Mouse (Mus musculus): Measurements from ENCODE around the gene Slc27a4. TPM values are rescaled to one million over a fixed set of nuclear protein-coding genes. Genes with fewer than 3 reads are reported as not detected.

The Slc27a4 gene
- polyA plus RNA-seq, 1 experiment from 2014 or later = 20.8 TPM

- 0 out of 2 replicates have a peak, but pooled peaks have one; percentile 15 for ATAC-seq (ENCODE audit: insufficient read depth, low FRiP score, low TSS enrichment)
- peak; percentile 87 for DNase-seq (ENCODE audit: low spot score)
- H3K4me2 ChIP-seq (ENCODE audit: low read depth) = 0 out of 2 replicates have a peak overlapping the region, but pooled peaks have one; percentile 12
- H3K4me1 ChIP-seq (ENCODE audit: control insufficient read depth, insufficient read depth, low read length) = peaks cover 31% of the 10 kb centered on the region
- no peak overlapping the region for H3K4me3 ChIP-seq (ENCODE audit: low read depth, low read length)
- no peaks in the 10 kb centered on the region for H3K27me3 ChIP-seq (ENCODE audit: control insufficient read depth, insufficient read depth, low read length)
- H3K36me3 ChIP-seq (ENCODE audit: control insufficient read depth, insufficient read depth, low read length) = no peaks in the 10 kb centered on the region
- WGBS = 9% methylated on average over 5 of the region's 5 CpGs
- H3K9ac ChIP-seq (ENCODE audit: low read length) = peak overlapping the region; percentile 36
- H3K27ac ChIP-seq (ENCODE audit: low read depth, low read length) = peak overlapping the region; percentile 95
- H3K9me3 ChIP-seq (ENCODE audit: control insufficient read depth, low read length) = no peaks in the 10 kb centered on the region
Measured at GRCm38 (mm10) chr2:29858748-29859473, 56.5 kb downstream of the Slc27a4 start.

GRCm38 (mm10) chr2:29865125-29865524 is 62.7 kb downstream of the Slc27a4 start:
- DNase-seq (ENCODE audit: low spot score) = no peak
- ATAC-seq (ENCODE audit: insufficient read depth, low FRiP score, low TSS enrichment) = no peak
- WGBS = 86% methylated on average over 4 of the region's 4 CpGs

More at GRCm38 (mm10) chr2:29865125-29865524, 62.7 kb downstream of the Slc27a4 start:
- Histone ChIP-seq H3K9ac (ENCODE audit: low read length) (no peak overlapping the region), H3K27me3 (ENCODE audit: control insufficient read depth, insufficient read depth, low read length) (no peaks in the 10 kb centered on the region), H3K4me2 (ENCODE audit: low read depth) (no peak overlapping the region), H3K4me3 (ENCODE audit: low read depth, low read length) (no peak overlapping the region), H3K9me3 (ENCODE audit: control insufficient read depth, low read length) (no peaks in the 10 kb centered on the region), H3K27ac (ENCODE audit: low read depth, low read length) (no peak overlapping the region), H3K36me3 (ENCODE audit: control insufficient read depth, insufficient read depth, low read length) (no peaks in the 10 kb centered on the region; the same call in 1 of the 2 replicates), H3K4me1 (ENCODE audit: control insufficient read depth, insufficient read depth, low read length) (peaks cover 6% of the 10 kb centered on the region)

Small RNAs within 50 kb of the gene (microRNA-seq; reads per million reads assigned to microRNA genes)
- not detected for gene Mir219a-2
- gene Mir219b = not detected

Other genes starting within 250 kb of the Slc27a4 start
- 21.3 and 23.5 TPM in 2 replicates for gene Rapgef1, start 182.9 kb upstream of the Slc27a4 start, polyA plus RNA-seq (2014; fragmentation: Nextera tagmentation; extraction: Ambion mirVana)
- gene Gm13420, start 50.9 kb upstream of the Slc27a4 start, polyA plus RNA-seq (2014; fragmentation: Nextera tagmentation; extraction: Ambion mirVana) = not detected in 2 replicates
- not detected in 2 replicates for gene Gm13547, start 43.3 kb upstream of the Slc27a4 start, polyA plus RNA-seq (2014; fragmentation: Nextera tagmentation; extraction: Ambion mirVana)
- 41.8 and 46.6 TPM in 2 replicates for gene Coq4, start 15.1 kb upstream of the Slc27a4 start, polyA plus RNA-seq (2014; fragmentation: Nextera tagmentation; extraction: Ambion mirVana)
- 31.4 and 33.9 TPM in 2 replicates for gene Trub2, start 14.1 kb upstream of the Slc27a4 start, polyA plus RNA-seq (2014; fragmentation: Nextera tagmentation; extraction: Ambion mirVana)
- 21.9 and 23.9 TPM in 2 replicates for gene Urm1, start 17.4 kb downstream of the Slc27a4 start, polyA plus RNA-seq (2014; fragmentation: Nextera tagmentation; extraction: Ambion mirVana)
- gene Cercam, start 66.5 kb downstream of the Slc27a4 start, polyA plus RNA-seq (2014; fragmentation: Nextera tagmentation; extraction: Ambion mirVana) = 17.5 and 20.2 TPM in 2 replicates
- 74.6 and 78.9 TPM in 2 replicates for gene Odf2, start 86.6 kb downstream of the Slc27a4 start, polyA plus RNA-seq (2014; fragmentation: Nextera tagmentation; extraction: Ambion mirVana)
- gene Gle1, start 132.8 kb downstream of the Slc27a4 start, polyA plus RNA-seq (2014; fragmentation: Nextera tagmentation; extraction: Ambion mirVana) = 61.5 and 71.3 TPM in 2 replicates
- 194 and 196 TPM in 2 replicates for gene Sptan1, start 162.9 kb downstream of the Slc27a4 start, polyA plus RNA-seq (2014; fragmentation: Nextera tagmentation; extraction: Ambion mirVana)
- 29.3 and 30.6 TPM in 2 replicates for gene Wdr34, start 246.2 kb downstream of the Slc27a4 start, polyA plus RNA-seq (2014; fragmentation: Nextera tagmentation; extraction: Ambion mirVana)

Measured in neural tube, embryonic 11.5 days (tissue).